Mouse (Mus musculus) left cerebral cortex, postnatal 4 days (tissue): Measurements from ENCODE around the gene Cyp27b1. TPM values are rescaled to one million over a fixed set of nuclear protein-coding genes. Genes with fewer than 3 reads are reported as not detected.

Experiments
- DNase-seq: peaks from one replicate; pipeline ENCODE4 v3.0.0-alpha.2; 2022
- intact Hi-C: fragments of 180-260 bp; cut with DNase I; formaldehyde crosslinking; loops from one replicate; pipeline ENCODE4 v1.15.1; 2025
- total RNA-seq, 2 experiments: library from RNA; stranded (reverse); gene quantifications; 2 replicates each; pipeline ENCODE4 v1.2.3; 2021

Cyp27b1 gene
- total RNA-seq, result under 1 TPM; 0.70 to 0.84 TPM

DNA sequence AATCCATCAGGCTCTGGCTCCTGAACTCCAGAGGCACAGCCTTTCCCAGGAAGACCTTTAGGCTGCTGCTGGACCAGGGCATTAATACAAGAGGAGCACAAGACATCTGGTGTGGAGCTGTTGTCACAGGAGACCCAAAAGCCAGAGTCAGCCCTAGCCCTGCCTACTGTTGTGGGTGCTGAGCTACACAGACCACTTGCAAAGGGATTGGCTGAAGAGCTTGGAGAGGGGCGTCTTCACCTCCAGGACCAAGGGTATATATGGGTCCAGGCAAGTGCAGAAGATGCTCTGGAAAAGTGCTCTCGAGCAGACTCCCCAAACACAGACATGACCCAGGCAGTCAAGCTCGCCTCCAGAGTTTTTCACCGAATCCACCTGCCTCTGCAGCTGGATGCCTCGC, at the start of gene Cyp27b1:
TSS of gene Cyp27b1 (plus strand) at position 297 of the 400 bp plus-strand sequence.
- intact Hi-C loops, result no loop called here
- DNase-seq, result no peak

DNA sequence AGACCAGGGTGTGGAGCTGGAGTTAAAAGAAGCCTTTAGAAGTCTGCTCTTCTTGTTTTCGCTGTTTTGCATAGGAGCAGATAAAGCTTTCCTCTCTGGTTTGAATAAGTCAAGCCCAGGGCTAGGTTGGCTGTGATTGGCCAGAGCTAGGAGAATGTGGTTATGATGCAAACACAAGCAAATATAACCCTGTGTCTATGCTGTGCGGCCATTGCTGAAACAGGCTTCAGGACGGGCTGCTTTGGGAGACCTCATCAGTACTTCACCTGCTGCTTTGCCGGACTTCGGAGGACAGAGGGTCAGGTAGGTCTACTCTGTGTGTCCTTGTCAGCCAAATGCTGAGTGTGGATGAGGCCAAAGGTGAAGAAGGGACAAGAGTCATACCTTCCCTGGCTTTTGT, 47.5 kb upstream of the Cyp27b1 start, which contains the start of gene Avil:
TSS of gene Avil (plus strand) at position 181 of the 400 bp plus-strand sequence.
- DNase-seq, result no peak
- intact Hi-C loops, result no loop called here

DNA sequence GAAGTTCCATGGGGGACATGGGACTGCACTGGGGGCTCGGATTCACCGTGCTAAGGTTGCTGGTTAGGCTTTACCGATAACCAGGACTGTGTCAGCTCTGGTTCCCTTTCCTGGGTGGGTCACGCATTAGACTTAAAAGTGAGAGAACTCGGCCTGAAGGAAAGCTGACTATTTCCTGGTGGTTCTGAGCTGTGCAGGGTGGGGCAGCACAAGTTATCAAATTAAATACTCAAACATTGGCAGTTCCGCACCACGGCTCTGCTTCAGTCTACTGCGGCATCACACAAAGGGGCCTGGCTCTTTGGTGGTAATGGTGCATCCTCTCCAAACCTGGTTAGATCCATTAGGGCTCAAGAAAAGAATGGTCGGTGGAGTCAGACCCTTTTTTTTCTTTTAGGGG, 46.8 kb upstream of the Cyp27b1 start:
- intact Hi-C loops, result no loop called here
- no peak for DNase-seq

DNA sequence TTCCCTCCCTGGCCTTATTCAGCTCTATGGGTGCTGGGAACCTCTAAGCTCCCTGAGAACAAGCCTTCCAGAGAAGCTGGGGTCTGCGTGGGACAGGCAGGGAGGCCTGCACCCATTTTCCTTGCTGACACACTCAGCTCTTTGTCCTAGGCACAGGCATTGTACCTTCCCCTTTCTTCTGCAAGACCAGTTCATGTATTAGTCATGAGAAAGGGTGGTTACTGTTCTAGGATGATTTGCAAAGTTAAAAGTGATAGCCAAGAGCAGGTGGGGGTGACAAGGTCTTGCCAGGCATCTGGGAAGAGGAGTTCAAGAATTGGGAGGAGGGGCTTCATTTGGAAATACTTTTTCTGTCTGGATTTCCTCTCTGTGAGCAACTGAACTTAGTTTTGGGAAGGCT, 46.0 kb upstream of the Cyp27b1 start:
- intact Hi-C loops, result no loop called here
- DNase-seq, result no peak

DNA sequence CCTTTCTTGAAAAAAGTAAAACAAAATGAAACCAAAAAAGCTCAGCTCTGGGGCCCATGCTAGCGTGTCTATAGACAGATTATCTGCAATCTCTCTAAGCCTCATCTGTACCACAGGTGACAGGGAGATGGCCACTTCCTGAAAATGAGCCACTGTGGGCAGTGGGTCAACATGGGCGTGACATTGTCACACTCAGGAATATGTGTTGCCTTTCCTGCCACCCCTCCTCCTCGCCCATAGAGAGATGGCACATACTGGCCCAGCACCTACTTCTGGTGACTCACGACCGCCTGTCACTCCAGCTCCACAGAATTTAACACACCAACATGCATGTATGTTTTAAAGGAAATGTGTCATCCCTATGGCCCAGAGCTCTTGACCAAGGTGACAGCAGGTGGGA, 45.3 kb upstream of the Cyp27b1 start:
- intact Hi-C loops, result no loop called here
- no peak for DNase-seq

DNA sequence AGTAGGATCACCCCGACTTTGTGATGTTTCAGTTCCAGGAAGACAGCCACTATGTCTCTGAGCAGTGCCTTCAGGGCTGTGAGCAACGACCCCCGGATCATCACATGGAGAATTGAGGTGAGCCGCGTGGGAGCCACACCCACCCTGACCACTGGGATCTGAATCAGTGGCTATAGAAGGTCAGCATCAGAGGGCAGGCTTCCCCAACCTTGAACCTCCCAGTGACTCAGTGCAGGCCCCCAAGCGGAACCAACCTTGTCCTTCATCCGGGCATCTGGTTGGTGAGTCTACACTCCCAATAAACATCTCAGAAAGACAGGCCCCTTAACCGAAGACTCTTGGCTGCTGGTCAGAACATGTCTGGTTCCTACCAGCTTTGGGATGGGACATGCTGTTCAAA, 44.7 kb upstream of the Cyp27b1 start:
- intact Hi-C loops, result no loop called here

DNA sequence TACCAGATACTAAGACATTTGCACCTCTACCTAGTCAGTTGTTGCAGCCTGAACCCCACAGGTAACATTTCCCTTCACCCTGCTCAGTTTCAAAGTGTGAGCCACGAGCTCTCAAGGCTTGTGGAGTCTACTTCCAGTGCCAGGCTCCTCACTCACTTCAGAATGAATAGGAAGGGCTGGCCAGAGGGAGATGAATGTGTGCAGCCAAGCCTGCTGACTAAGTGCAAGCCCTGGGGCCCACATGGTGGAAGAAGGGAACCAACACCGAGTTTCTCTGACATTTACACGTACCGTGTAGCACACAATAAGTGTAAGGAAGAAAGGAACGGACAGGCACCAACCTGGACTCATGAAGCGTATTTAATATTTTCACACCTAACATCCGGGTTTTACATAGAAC, 44.2 kb upstream of the Cyp27b1 start:
- intact Hi-C loops, result no loop called here
- DNase-seq, result no peak

More for the DNA sequence above, 44.7 kb upstream of the Cyp27b1 start:
- DNase-seq, result no peak

DNA sequence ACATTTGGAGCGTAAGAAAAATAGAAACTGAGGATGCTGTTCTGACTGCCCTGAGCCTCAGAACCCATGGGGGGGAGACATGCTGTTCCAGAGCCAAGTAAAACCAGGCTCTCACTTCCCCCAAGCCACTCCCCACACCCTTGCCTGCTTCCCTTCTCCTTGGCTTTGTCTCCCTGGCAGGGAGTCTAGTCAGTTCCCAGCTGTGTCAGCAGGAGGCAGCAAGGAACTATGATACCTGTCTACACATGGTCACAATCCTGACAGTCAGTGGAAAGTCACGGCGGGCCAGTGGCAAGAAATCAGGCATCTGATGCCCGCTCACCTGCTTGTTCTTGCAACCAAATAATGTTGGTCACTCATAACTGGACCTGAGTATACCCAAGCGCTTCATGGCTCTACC, 31.6 kb upstream of the Cyp27b1 start:
- intact Hi-C loops, result no loop called here
- no peak for DNase-seq

DNA sequence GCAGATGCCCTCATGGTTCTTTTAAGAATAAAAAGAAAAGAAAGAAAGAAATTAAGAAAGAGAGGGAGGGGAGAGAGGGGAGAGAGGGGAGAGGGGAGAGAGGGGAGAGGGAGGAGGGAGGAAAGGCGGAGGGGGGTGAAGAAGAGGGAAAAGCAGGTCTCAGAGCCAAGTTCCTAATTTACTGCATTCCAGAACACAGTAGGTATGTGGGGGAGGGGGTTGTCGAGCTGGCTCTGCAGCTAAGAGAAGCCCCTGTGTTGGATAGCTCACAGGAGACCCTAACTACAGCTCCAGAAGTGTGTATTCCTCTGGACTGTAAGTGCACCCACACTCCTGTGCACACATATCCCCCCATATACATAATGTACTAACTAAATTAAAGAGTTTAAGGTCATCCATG, 31.0 kb upstream of the Cyp27b1 start:
- DNase-seq, result no peak
- intact Hi-C loops, result no loop called here

DNA sequence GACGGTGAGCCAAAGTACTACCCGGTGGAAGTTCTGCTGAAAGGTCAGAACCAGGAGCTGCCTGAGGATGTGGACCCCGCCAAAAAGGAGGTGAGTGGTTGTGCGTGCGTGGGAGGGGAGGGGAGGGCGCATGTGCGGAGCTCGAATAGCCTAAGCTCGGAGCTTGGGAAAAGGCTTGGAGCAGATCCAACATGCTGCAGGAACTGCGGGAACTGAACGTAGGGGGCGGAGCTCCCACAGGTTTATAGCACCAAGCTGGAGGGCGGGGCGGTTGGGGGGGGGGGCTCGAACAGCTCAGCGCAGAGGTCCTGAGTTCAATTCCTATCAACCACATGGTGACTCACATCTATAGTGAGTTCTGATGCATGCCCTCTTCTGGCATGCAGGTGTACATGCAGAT, 29.6 kb upstream of the Cyp27b1 start:
- intact Hi-C loops, result no loop called here
- no peak for DNase-seq

DNA sequence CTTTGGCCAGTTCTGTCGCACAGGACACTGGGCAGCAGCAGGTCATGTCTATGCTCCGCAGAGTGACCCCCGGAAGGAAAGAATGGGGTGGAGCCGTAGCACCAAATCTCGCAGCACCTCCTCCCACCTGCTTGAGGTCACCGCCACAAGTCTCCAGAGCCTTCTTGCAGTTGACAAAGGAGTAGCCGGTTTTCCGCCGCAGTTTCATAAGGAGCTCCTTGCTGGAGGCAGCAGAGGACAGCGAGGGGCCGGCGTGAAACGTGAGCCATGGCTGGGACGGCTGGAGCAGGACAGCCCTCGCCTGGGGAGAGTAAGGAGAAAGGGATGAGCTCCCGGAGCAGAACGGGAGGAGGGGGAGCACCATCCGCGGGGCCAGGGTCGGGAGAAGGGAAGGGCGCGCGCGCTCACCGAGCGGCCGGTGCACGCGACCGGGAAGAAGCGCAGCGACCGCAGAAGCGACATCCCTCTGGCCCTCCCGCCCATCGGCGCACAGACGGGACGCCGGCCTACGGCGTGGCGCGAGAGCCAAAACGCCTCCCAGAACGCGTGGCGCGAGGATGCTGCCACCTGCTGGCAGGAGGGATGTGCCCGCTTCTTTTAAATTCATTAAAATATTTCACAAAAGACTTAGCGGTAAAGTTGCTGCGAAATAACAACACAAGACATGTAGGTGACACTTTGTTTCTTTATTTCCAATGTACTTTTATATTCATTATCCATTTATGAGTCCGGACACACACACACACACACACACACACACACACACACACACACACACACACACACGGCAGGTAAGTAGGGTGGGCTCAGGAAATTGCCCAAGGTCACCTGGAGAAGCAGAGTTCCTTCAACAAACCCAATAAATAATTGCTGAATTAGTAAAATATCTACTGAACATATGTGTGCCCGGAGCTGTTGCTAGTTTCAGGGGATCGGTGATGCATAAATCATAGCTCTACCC, 17.4 kb upstream of the Cyp27b1 start, which contains the start of gene Tsfm:
TSS of gene Tsfm (minus strand) at position 505 of the 961 bp plus-strand sequence.
- intact Hi-C loops, result loop anchor here (5.0 kb wide), 1 partner anchor 113 kb away; no protein-coding TSS in a partner anchor
- DNase-seq, result peak; percentile 94

DNA sequence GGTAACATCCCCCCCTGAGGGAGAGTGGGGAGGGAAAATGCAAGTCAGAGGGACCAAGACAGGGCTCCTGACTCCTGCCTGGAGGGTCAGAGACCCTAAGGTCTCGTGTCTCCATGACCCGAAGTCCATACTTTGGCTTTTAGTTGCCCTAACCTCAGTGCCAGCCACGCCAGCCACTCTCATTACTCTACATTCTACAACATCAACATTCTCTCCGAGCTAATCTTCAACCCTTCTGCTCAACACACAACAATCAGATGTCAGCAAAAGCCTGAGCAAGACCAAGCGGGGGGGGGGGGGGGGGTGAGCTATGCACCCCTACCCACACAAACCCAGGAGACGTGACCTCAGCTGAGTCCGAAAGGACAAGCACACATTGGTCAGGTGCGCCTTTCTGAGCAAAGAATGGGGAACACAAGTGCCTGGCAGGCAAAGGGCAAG, 14.7 kb upstream of the Cyp27b1 start:
- intact Hi-C loops, result loop anchor here (5.0 kb wide), 1 partner anchor 116 kb away; no protein-coding TSS in a partner anchor
- no peak for DNase-seq

DNA sequence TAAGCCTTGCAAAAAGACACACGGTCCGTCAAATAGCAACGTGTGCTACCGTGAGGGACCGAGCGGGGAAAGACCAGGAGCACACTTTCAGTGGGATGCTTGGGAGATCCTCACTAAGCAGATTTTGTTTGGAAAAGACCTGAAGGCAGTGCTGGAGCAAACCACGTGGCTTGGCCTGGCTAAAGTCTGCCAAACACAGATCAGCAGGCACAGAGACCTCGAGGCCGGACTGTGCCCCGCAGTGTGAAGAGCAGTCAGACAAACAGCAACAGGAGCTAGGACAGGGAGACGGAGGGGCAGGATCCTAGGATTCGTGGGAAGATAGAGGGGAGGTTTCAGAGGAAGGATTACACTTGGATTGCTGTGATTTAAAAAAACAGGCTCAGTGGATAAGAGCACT, 11.8 kb upstream of the Cyp27b1 start:
- DNase-seq, result no peak
- intact Hi-C loops, result no loop called here

DNA sequence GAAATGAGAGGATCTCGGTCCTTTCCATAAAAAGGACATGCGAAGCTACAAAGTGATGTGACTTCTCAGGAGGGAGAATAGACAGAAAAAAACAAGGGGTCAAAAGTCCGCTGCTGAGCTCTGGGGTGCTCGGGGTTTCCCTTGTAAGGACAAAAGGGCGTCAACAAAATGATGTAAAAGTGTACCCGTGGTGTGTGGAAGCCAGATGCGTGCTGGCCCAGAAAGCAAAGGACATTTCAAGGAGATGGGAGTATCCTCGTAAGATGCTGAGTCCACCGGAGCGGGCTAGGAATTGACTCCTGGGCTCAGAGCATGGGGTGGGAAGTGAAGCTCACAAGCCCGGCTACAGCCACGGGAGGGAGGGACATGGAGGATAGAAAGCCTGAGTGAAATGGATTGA, 10.4 kb upstream of the Cyp27b1 start:
- DNase-seq, result no peak
- intact Hi-C loops, result no loop called here

DNA sequence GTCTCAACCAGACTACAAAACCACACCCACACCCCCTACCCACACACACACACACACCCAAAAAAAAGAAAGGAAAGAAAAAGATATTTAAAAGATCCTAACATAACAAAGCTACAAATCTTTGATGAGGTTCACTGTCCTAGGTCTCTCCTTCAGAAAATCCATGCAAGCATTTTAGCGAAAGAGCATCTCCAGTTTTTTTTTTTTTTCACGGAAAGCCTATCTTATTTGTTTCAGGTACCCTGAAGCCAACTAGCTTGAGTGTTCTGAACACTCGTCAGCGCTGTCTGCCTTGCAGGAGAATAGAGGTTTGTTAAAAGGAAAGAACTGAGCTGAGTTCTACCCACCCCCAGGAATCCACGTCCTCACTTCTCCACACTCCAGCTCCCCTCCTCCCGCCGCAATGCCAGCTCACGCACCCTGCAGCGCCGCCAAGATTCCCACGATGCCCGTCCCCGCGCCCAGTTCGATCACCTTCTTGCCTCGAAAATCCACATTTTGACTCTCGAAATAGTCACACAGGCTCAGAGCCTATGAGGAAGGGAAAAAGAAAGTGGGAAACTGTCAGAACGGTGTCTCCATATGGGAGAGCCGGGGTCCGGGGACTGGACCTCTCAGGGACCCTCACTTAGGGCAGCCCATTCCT, 7.4 kb upstream of the Cyp27b1 start:
- DNase-seq, result no peak
- intact Hi-C loops, result no loop called here

DNA sequence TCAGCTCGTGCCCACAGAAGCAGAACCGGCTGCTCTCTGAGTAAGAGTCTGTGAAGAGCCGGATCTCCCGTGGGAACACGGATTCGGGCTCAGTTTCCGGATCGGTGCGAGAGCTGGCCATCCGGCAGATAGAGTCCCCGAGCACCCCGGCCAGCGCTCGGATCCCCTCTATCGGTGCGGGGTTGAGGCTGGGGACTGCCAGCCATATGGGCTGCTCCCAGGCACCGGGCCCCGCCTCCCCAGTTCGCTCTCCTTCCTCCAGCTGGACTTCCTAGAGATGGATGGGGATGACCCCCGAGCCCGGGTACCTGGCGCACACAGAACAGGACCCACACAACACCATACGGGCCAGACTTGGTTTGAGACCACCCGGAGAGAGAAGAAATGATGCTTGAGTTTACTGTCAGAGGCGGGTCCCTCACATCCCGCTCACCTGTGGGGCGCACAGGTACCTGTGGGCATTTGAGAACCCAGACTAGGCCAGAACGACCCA, 6.7 kb upstream of the Cyp27b1 start, which contains the start of the genes Mettl1 and Eef1akmt3:
TSS of gene Mettl1 (plus strand) at position 141 of the 493 bp plus-strand sequence.
TSS of gene Eef1akmt3 (minus strand) at position 240 of the 493 bp plus-strand sequence.
- intact Hi-C loops, result no loop called here
- peak; percentile 43 for DNase-seq

DNA sequence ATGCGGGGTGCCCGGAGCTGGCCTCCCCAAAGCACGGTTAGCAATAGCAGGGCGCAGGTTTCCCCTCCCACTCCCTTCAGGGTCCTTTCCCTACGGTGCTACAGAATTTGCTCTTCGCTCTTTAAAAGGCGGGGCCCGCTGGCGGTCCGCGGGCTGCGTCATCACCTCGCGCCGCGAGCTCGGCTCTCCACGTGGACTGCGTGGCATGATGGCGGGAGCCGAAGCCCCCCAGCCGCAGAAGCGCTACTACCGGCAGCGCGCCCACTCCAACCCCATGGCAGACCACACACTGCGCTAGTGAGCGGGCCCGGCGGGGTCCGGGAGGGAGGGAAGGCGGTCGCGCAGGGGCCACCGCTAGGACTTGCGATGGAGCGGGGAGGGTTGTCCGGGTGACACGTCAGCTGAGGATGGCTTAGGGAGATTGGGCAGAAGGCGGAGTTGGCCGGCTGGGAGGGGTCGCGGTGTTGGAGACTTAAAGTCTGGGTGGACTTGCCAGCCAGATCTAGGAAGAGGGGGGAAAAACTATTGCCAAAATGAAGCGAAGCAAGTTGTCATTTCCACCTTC, 6.2 kb upstream of the Cyp27b1 start:
- intact Hi-C loops, result no loop called here
- peak; percentile 91 for DNase-seq

DNA sequence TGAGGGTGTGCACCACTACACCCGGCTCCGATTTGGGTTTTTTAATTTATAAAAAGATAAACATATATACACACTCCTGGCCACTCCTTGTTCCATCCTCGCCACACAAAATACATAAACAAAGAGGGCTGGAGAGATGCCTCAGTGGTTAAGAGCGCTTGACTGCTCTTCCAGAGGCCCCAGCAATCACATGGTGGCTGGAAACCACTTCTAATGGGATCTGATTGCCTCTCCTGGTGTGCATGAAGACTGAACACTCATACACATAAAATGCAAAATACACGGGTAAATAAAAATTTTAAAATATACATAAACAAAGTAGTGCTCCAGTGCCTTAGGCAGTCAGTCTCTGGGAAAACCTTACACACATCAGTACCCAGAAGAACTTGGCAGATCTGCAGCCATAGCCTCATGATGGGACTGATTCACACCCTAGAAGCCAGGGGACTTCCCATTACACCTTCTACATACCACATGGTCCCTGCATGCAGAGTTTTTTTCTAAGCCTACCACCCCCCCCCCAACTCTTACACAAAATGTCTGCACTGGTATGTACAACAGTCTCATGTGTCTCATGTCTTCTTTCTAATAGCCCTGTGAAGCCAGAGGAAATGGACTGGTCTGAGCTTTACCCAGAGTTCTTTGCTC, 5.5 kb upstream of the Cyp27b1 start:
- intact Hi-C loops, result no loop called here

DNA sequence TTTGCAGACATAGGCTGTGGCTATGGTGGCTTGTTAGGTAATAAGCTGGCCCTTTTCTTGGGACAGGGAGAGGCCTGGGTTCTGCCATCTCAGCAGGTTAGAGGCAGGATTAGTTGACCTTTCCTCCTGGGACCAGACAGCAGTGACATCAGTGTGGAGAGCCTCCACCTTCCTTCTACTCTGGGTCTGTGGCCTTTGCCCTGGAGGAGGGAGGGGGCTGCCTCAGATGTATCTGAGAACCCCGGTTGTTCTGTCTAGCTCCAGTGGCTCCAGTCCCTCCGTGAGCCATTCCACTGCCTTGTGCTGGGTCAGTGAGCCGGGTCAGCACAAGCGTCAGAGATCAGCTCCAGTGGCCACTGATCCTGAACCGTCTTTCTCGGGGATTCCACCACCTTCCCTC, 4.9 kb upstream of the Cyp27b1 start:
- intact Hi-C loops, result no loop called here
- no peak for DNase-seq

More for the DNA sequence above, 5.5 kb upstream of the Cyp27b1 start:
- no peak for DNase-seq

DNA sequence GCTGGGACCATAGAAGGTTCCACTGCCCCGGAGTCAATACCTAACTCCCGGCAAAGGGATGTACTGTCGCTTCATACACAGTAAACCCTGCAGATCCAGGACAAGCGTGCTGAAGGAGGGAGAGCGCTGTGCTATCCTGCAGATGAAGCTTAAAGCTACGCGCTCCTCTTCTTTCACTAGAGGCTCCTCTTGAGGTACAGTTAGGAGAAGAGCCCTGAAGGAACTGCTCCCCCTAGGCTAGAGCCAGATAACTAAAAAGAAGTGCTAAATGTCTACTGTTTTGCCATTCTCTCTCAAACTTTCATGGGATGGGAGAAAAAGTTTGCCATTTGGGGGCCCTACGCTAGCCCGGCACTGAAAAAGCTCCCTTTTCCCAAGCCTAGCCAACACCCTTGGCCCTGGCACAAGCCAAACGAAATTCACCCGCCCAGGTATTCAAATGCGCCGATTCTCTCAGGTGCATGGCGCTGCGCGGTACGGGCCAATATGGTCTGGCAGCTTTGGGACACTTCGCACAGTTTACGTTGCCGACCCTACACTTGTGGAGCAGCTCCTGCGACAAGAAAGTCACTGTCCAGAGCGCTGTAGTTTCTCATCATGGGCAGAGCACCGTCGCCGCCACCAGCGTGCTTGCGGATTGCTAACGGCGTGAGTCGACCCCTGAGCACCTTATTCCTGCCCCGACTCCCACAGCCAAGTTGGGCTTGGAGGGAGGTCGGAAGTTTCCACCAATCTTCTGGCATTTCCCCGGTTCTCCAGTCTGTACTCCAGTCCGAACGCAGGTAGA, 751 bp downstream of the Cyp27b1 start:
- intact Hi-C loops, result no loop called here
- DNase-seq, result no peak
